Mouse (Mus musculus) erythroblast, embryonic 14.5 days (primary cell): ENCODE measurements at regions not wholly inside any gene's neighbourhood (a gene's known extent, or its start where the extent isn't known, plus 50 kb on each side); places are given as distances from the start of the nearest gene placed in this dataset.

Source experiments
- GATA1 ChIP-seq: IDR thresholded peaks from 2 replicates; pipeline ENCODE4 v1.6.1; 2012; ENCODE audit warnings: low read length, inconsistent platforms, mixed read lengths
- TAL1 ChIP-seq: IDR thresholded peaks from 3 replicates; pipeline ENCODE4 v1.6.1; 2012; ENCODE audit warnings: low read length, inconsistent platforms, mixed read lengths

DNA sequence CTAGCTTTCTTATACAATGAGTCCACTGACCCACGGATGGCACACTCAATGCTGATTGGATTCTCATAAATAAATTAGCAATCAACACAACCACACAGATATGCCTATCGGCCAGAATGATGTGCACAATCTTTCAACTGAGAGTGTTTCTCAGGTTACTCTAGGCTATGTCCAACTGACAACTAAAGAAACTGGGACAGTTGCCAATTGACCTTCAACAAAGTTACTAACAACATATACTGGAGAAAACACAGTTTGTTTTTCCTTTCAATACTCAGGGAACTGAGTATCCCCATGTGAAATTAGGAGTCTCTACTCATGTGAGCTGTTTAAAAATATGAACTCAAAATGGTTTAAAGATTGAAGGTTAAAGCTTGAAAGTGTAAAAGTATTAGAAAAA lies 1052.7 kb upstream of the Cited2 start:
- TF ChIP-seq GATA1 = no peak
- no peak for TF ChIP-seq TAL1
